Mouse (Mus musculus) MEL (cell line): ENCODE data around the gene Gm9918. TPM values are rescaled to one million over a fixed set of nuclear protein-coding genes. Genes with fewer than 3 reads are reported as not detected.

Experiments
- DNase-seq: peaks from one replicate; pipeline ENCODE4 v3.0.0; 2011; ENCODE audit warnings: low read depth, low spot score
- H3K27ac ChIP-seq: 2 replicates; pipeline ENCODE4 v1.5.1; 2012; ENCODE audit warnings: low read depth, mild to moderate bottlenecking, control low read depth, low read length, moderate library complexity; ENCODE audit not compliant: control insufficient read depth
- H3K27me3 ChIP-seq, 2 experiments: fragments of 150-350 bp in 1 of 2; sonication (generic) in 1 of 2; 2 replicates each; pipeline ENCODE4 v1.6.1; 2012; ENCODE audit warnings: low read length in 2 of 2, mild to moderate bottlenecking in 2 of 2, improper control_type of control experiment in 1 of 2, moderate library complexity in 1 of 2; ENCODE audit not compliant: insufficient read depth in 2 of 2, control insufficient read depth in 1 of 2
- H3K36me3 ChIP-seq, 2 experiments: 2 replicates each; pipeline ENCODE4 v1.6.1; 2012 to 2014; ENCODE audit warnings: low read length in 2 of 2, improper control_type of control experiment in 1 of 2, inconsistent platforms in 1 of 2, mild to moderate bottlenecking in 1 of 2; ENCODE audit not compliant: insufficient read depth in 2 of 2, control insufficient read depth in 1 of 2
- H3K4me1 ChIP-seq, 2 experiments: fragments of 150-350 bp in 1 of 2; sonication (generic) in 1 of 2; 2 replicates each; pipeline ENCODE4 v1.6.1; 2012; ENCODE audit warnings: low read length in 2 of 2, improper control_type of control experiment in 1 of 2, mild to moderate bottlenecking in 1 of 2; ENCODE audit not compliant: insufficient read depth in 2 of 2, control insufficient read depth in 1 of 2
- H3K4me3 ChIP-seq, 2 experiments: fragments of 150-350 bp in 1 of 2; sonication (generic) in 1 of 2; 2 replicates each; pipeline ENCODE4 v1.5.1; 2012; ENCODE audit warnings: low read depth in 2 of 2, low read length in 2 of 2, mild to moderate bottlenecking in 2 of 2, moderate library complexity in 2 of 2, control low read depth in 1 of 2, improper control_type of control experiment in 1 of 2; ENCODE audit not compliant: control insufficient read depth in 1 of 2, insufficient read depth in 1 of 2
- H3K79me2 ChIP-seq: 2 replicates; pipeline ENCODE4 v1.6.1; 2012; ENCODE audit warnings: mild to moderate bottlenecking, low read length, moderate library complexity; ENCODE audit not compliant: control insufficient read depth, poor library complexity, insufficient read depth
- H3K9ac ChIP-seq: 2 replicates; pipeline ENCODE4 v1.6.1; 2012; ENCODE audit warnings: low read depth, mild to moderate bottlenecking, control low read depth, low read length, moderate library complexity; ENCODE audit not compliant: control insufficient read depth, poor library complexity, severe bottlenecking
- H3K9me3 ChIP-seq: fragments of 150-350 bp; sonication (generic); replicated peaks from 2 replicates; pipeline ENCODE4 v1.6.1; 2012; ENCODE audit warnings: mild to moderate bottlenecking, low read length, improper control_type of control experiment, moderate library complexity; ENCODE audit not compliant: insufficient read depth
- BHLHE40 ChIP-seq: IDR thresholded peaks from 2 replicates; pipeline ENCODE4 v1.6.1; 2012; ENCODE audit warnings: low read depth, mild to moderate bottlenecking, inconsistent platforms, low read length, improper control_type of control experiment, borderline replicate concordance
- CHD1 ChIP-seq: IDR thresholded peaks from 2 replicates; pipeline ENCODE4 v1.6.1; 2012; ENCODE audit warnings: low read depth, mild to moderate bottlenecking, inconsistent platforms, low read length, improper control_type of control experiment
- CTCF ChIP-seq, 3 experiments: IDR thresholded peaks in 2 of 3; conservative IDR thresholded peaks in 1 of 3; 2 replicates each; pipeline ENCODE4 v1.5.1; 2011 to 2012; ENCODE audit warnings: low read length in 3 of 3, low read depth in 2 of 3, mild to moderate bottlenecking in 2 of 3, improper control_type of control experiment in 1 of 3, inconsistent platforms in 1 of 3, mixed read lengths in 1 of 3, moderate library complexity in 1 of 3; ENCODE audit not compliant: control insufficient read depth in 1 of 3, insufficient read depth in 1 of 3, poor library complexity in 1 of 3, severe bottlenecking in 1 of 3
- ELF1 ChIP-seq: IDR thresholded peaks from 2 replicates; pipeline ENCODE4 v1.6.1; 2014; ENCODE audit warnings: low read depth, mild to moderate bottlenecking, inconsistent platforms, low read length, improper control_type of control experiment, moderate library complexity
- EP300 ChIP-seq, 2 experiments: IDR thresholded peaks; 2 replicates each; pipeline ENCODE4 v1.6.1; 2011; ENCODE audit warnings: improper control_type of control experiment in 2 of 2, low read length in 2 of 2, low read depth in 1 of 2, mild to moderate bottlenecking in 1 of 2
- ETS1 ChIP-seq: IDR thresholded peaks from 2 replicates; pipeline ENCODE4 v1.6.1; 2012; ENCODE audit warnings: low read depth, mild to moderate bottlenecking, inconsistent platforms, low read length, improper control_type of control experiment, moderate library complexity
- GATA1 ChIP-seq: IDR thresholded peaks from 2 replicates; pipeline ENCODE4 v1.6.1; 2011; ENCODE audit warnings: low read depth, low read length, improper control_type of control experiment
- HCFC1 ChIP-seq: IDR thresholded peaks from 2 replicates; pipeline ENCODE4 v1.6.1; 2012; ENCODE audit warnings: low read depth, mild to moderate bottlenecking, inconsistent platforms, low read length, improper control_type of control experiment, moderate library complexity
- JUND ChIP-seq: IDR thresholded peaks from 2 replicates; pipeline ENCODE4 v1.6.1; 2011; ENCODE audit warnings: low read depth, mild to moderate bottlenecking, improper control_type of control experiment, low read length
- KAT2A ChIP-seq: conservative IDR thresholded peaks from 2 replicates; pipeline ENCODE4 v1.6.1; 2012; ENCODE audit warnings: low read depth, low read length, improper control_type of control experiment, inconsistent platforms
- MAFK ChIP-seq: IDR thresholded peaks from 2 replicates; pipeline ENCODE4 v1.6.1; 2011; ENCODE audit warnings: low read depth, mild to moderate bottlenecking, low read length, improper control_type of control experiment, borderline replicate concordance
- MAZ ChIP-seq: IDR thresholded peaks from 2 replicates; pipeline ENCODE4 v1.6.1; 2012; ENCODE audit warnings: low read depth, mild to moderate bottlenecking, inconsistent platforms, low read length, improper control_type of control experiment
- MEF2A ChIP-seq: IDR thresholded peaks from 2 replicates; pipeline ENCODE4 v1.6.1; 2014; ENCODE audit warnings: low read depth, mild to moderate bottlenecking, inconsistent platforms, low read length, improper control_type of control experiment; ENCODE audit not compliant: poor library complexity, insufficient replicate concordance, severe bottlenecking; ENCODE audit errors: extremely low read depth
- MXI1 ChIP-seq: IDR thresholded peaks from 2 replicates; pipeline ENCODE4 v1.6.1; 2011; ENCODE audit warnings: mild to moderate bottlenecking, low read depth, low read length, improper control_type of control experiment
- MYB ChIP-seq: IDR thresholded peaks from 2 replicates; pipeline ENCODE4 v1.6.1; 2011; ENCODE audit warnings: mild to moderate bottlenecking, low read depth, low read length, improper control_type of control experiment
- MYC ChIP-seq: IDR thresholded peaks from 2 replicates; pipeline ENCODE4 v1.6.1; 2011; ENCODE audit warnings: low read depth, mild to moderate bottlenecking, low read length, improper control_type of control experiment, moderate library complexity
- NELFE ChIP-seq: IDR thresholded peaks from 2 replicates; pipeline ENCODE4 v1.6.1; 2011; ENCODE audit warnings: low read depth, low read length, improper control_type of control experiment
- NRF1 ChIP-seq: IDR thresholded peaks from 2 replicates; pipeline ENCODE4 v1.6.1; 2014; ENCODE audit warnings: low read depth, mild to moderate bottlenecking, inconsistent platforms, low read length, improper control_type of control experiment, moderate library complexity; ENCODE audit not compliant: poor library complexity, insufficient read depth, severe bottlenecking
- POLR2A ChIP-seq, 2 experiments: IDR thresholded peaks; 2 replicates each; pipeline ENCODE4 v1.6.1; 2011 to 2012; ENCODE audit warnings: low read length in 2 of 2, mild to moderate bottlenecking in 2 of 2, control low read depth in 1 of 2, improper control_type of control experiment in 1 of 2, low read depth in 1 of 2, moderate library complexity in 1 of 2; ENCODE audit not compliant: control insufficient read depth in 1 of 2, insufficient read depth in 1 of 2, poor library complexity in 1 of 2
- POLR2AphosphoS2 ChIP-seq: IDR thresholded peaks from 2 replicates; pipeline ENCODE4 v1.6.1; 2011; ENCODE audit warnings: low read length, improper control_type of control experiment
- RCOR1 ChIP-seq: IDR thresholded peaks from 2 replicates; pipeline ENCODE4 v1.6.1; 2012; ENCODE audit warnings: low read depth, mild to moderate bottlenecking, inconsistent platforms, low read length, improper control_type of control experiment
- SIN3A ChIP-seq: IDR thresholded peaks from 2 replicates; pipeline ENCODE4 v1.6.1; 2012; ENCODE audit warnings: low read length, improper control_type of control experiment, inconsistent platforms
- SMC3 ChIP-seq: IDR thresholded peaks from 2 replicates; pipeline ENCODE4 v1.6.1; 2011; ENCODE audit warnings: low read depth, low read length, improper control_type of control experiment
- TBP ChIP-seq: IDR thresholded peaks from 2 replicates; pipeline ENCODE4 v1.8.0; 2011; ENCODE audit warnings: low read depth, low read length, improper control_type of control experiment
- TCF12 ChIP-seq: IDR thresholded peaks from 2 replicates; pipeline ENCODE4 v1.6.1; 2014; ENCODE audit warnings: low read depth, mild to moderate bottlenecking, inconsistent platforms, low read length, improper control_type of control experiment, moderate library complexity
- ZC3H11A ChIP-seq: IDR thresholded peaks from 2 replicates; pipeline ENCODE4 v1.6.1; 2012; ENCODE audit warnings: low read depth, mild to moderate bottlenecking, inconsistent platforms, low read length, improper control_type of control experiment
- ZKSCAN1 ChIP-seq: IDR thresholded peaks from 2 replicates; pipeline ENCODE4 v1.6.1; 2012; ENCODE audit warnings: low read depth, mild to moderate bottlenecking, inconsistent platforms, low read length, improper control_type of control experiment, moderate library complexity
- ZMIZ1 ChIP-seq: IDR thresholded peaks from 2 replicates; pipeline ENCODE4 v1.6.1; 2012; ENCODE audit warnings: low read depth, mild to moderate bottlenecking, inconsistent platforms, low read length, improper control_type of control experiment, moderate library complexity
- ZNF384 ChIP-seq: IDR thresholded peaks from 2 replicates; pipeline ENCODE4 v1.6.1; 2012; ENCODE audit warnings: low read depth, mild to moderate bottlenecking, inconsistent platforms, low read length, improper control_type of control experiment
- polyA plus RNA-seq, 2 experiments: library from polyadenylated mRNA; stranded (reverse) in 1 of 2; unstranded in 1 of 2; fragments of >175 nt in 1 of 2; fragments of >200 nt in 1 of 2; gene quantifications; 2 replicates each; pipeline versions ENCODE4 v1.2.1 to v1.2.4; 2012; ENCODE audit warnings: low replicate concordance in 2 of 2, low read depth in 1 of 2; ENCODE audit not compliant: insufficient read length in 2 of 2, insufficient read depth in 1 of 2, missing spikeins in 1 of 2
- total RNA-seq: library from RNA; depleted of rRNA; stranded (reverse); fragments of 300-350 nt; gene quantifications from 2 replicates; pipeline ENCODE4 v1.2.3, GENCODE M21; 2012

Gene Gm9918
- total and polyA plus RNA-seq, 3 experiments = 0.04 TPM; not detected in 2

- Histone ChIP-seq H3K9me3 (no peaks in the 10 kb centered on the region), H3K27ac (peak overlapping the region; percentile 31), H3K79me2 (peaks cover 24% of the 10 kb centered on the region), H3K4me1 (peaks cover 10 to 36% of the 10 kb centered on the region in 2 experiments), H3K9ac (peak overlapping the region; percentile 75), H3K27me3 (peaks cover 0 to 2% of the 10 kb centered on the region in 2 experiments; a peak in 1 of 4 replicates), H3K36me3 (peaks cover 0 to 31% of the 10 kb centered on the region in 2 experiments; a peak in 2 of 4 replicates), H3K4me3 (peak overlapping the region; percentile 67 to 91)
- peak; percentile 64 for DNase-seq
- TF ChIP-seq KAT2A (no peak), MYC (0 out of 2 replicates have a peak, but pooled peaks have one; percentile 29), ELF1 (no peak)
Observed at GRCm38 (mm10) chr15:102278726-102279091, 8.3 kb downstream of the Gm9918 start.

- peak; percentile 97 for DNase-seq
- no peaks in the 10 kb centered on the region for H3K27me3 ChIP-seq
- peaks cover 12 to 41% of the 10 kb centered on the region in 2 experiments for H3K4me1 ChIP-seq
- TF ChIP-seq POLR2AphosphoS2 (peak; percentile 98), CTCF (IDR thresholded peaks at IDR 0.05 in 2 of 3, conservative IDR thresholded peaks at IDR 0.05 in 1 of 3; ENCODE audit: control insufficient read depth in 1 of 3, insufficient read depth in 1 of 3, low read depth in 2 of 3, low read length in 3 of 3, poor library complexity in 1 of 3, severe bottlenecking in 1 of 3) (peak in 2 of 3 experiments; percentile 17 to 47; a peak in 4 of 6 replicates), TBP (peak; percentile 81), MEF2A (no peak), CHD1 (peak; percentile 62; the same call in 1 of the 2 replicates), ZNF384 (peak; percentile 26), NELFE (peak; percentile 99), BHLHE40 (peak; percentile 96), ETS1 (peak; percentile 73), POLR2A (IDR thresholded peaks at IDR 0.05; ENCODE audit: control insufficient read depth in 1 of 2, insufficient read depth in 1 of 2, low read depth in 1 of 2, low read length in 2 of 2, poor library complexity in 1 of 2) (peak; percentile 98 to 99), ZKSCAN1 (no peak), ZMIZ1 (peak; percentile 96), MAZ (peak; percentile 96), TCF12 (peak; percentile 86), ZC3H11A (no peak), SMC3 (no peak), KAT2A (peak; percentile 63; the same call in 1 of the 2 replicates), NRF1 (peak; percentile 50; the same call in 1 of the 2 replicates), MYB (no peak), MXI1 (peak; percentile 96), HCFC1 (peak; percentile 90), GATA1 (no peak), ELF1 (peak; percentile 99), RCOR1 (peak; percentile 72; the same call in 1 of the 2 replicates), JUND (no peak), EP300 (IDR thresholded peaks at IDR 0.05; ENCODE audit: low read depth in 1 of 2, low read length in 2 of 2) (peak in 1 of 2 experiments; percentile 56; a peak in 3 of 4 replicates), MYC (peak; percentile 63), SIN3A (peak; percentile 98), MAFK (no peak)
Observed at GRCm38 (mm10) chr15:102279092-102279782, 8.9 kb downstream of the Gm9918 start, which contains the start of gene Mfsd5. Gene Mfsd5 (plus strand): TSS chr15:102279454.

More at GRCm38 (mm10) chr15:102279092-102279782, 8.9 kb downstream of the Gm9918 start, which contains the start of gene Mfsd5:
- Histone ChIP-seq H3K9me3 (no peaks in the 10 kb centered on the region), H3K4me3 (peak within 1 kb of the TSS; percentile 67 to 91), H3K79me2 (peaks cover 24% of the 10 kb centered on the region), H3K27ac (peak within 1 kb of the TSS; percentile 69), H3K9ac (peak within 1 kb of the TSS; percentile 91), H3K36me3 (peaks cover 0 to 36% of the 10 kb centered on the region in 2 experiments; a peak in 2 of 4 replicates)
